Comparison of ENCODE assay signal across 9 mouse cellular contexts in genomic region chr1:51697265-51698192, GRCm38 (mm10).
DNase-seq lines count a peak whose midpoint lies in the region; ATAC-seq and TF ChIP-seq lines count a peak whose summit lies in the region.
"Had no signal": no experiment of that assay in that cellular context is flagged by ENCODE, and none has a peak within 500 bp of the region (broad histone marks: within the 10 kb centered on the region; RNA-seq: fewer than 3 reads in every experiment).

No protein-coding gene starts in this region.

- H3K4me3 ChIP-seq in forebrain, postnatal 0 days (ENCODE audit: low read depth, low read length) = no peak overlapping the region
- no peak overlapping the region for H3K4me3 ChIP-seq in hindbrain, embryonic 12.5 days
- H3K4me3 ChIP-seq in limb, embryonic 14.5 days (replicated peaks; ENCODE audit: low read length) = no peak overlapping the region

- peak overlapping the region; percentile 32; the same call in 1 of the 2 replicates for H3K4me2 ChIP-seq in forebrain, postnatal 0 days (ENCODE audit: low read depth)
- H3K4me2 ChIP-seq in hindbrain, embryonic 12.5 days (replicated peaks) = peak overlapping the region; percentile 36
- peak overlapping the region; percentile 28; the same call in 1 of the 2 replicates for H3K4me2 ChIP-seq in limb, embryonic 14.5 days (replicated peaks; ENCODE audit: low read depth, low read length, severe bottlenecking)

- H3K4me1 ChIP-seq in forebrain, postnatal 0 days (ENCODE audit: insufficient read depth) = 0 out of 2 replicates have a peak, but pooled peaks cover 6% of the 10 kb centered on the region
- peaks cover 4% of the 10 kb centered on the region for H3K4me1 ChIP-seq in hindbrain, embryonic 12.5 days
- H3K4me1 ChIP-seq in limb, embryonic 14.5 days (ENCODE audit: control insufficient read depth, insufficient read depth, low read length) = no peaks in the 10 kb centered on the region

- no peak for TF ChIP-seq CTCF in forebrain, postnatal 0 days (IDR thresholded peaks at IDR 0.05; ENCODE audit: low read depth)

- 8% methylated on average over 19 of the region's 19 CpGs for WGBS in forebrain, postnatal 0 days
- 6% methylated on average over 19 of the region's 19 CpGs for WGBS in hindbrain, embryonic 12.5 days
- WGBS in limb, embryonic 14.5 days = 11% methylated on average over 19 of the region's 19 CpGs

- peak; percentile 25 to 38 for DNase-seq in right cerebral cortex, postnatal 10 days (ENCODE audit: low spot score in 2 of 2)
- DNase-seq in right cerebral cortex, postnatal 14 days = no peak
- peak; percentile 69 for DNase-seq in forebrain, postnatal 0 days
- peak; percentile 35 for DNase-seq in limb, embryonic 14.5 days (ENCODE audit: low spot score)
- DNase-seq in neural tube, embryonic 10.5 days (ENCODE audit: extremely low spot score, low spot score) = peak; percentile 57
- DNase-seq in thymus, postnatal 4 days = no peak

- ATAC-seq in forebrain, postnatal 0 days = peak; percentile 77
- peak; percentile 72 for ATAC-seq in hindbrain, embryonic 12.5 days (ENCODE audit: low FRiP score)
- peak; percentile 50 for ATAC-seq in limb, embryonic 14.5 days (ENCODE audit: low FRiP score, low read depth)
- no peak for ATAC-seq in inflammation-experienced regulatory T-cells, adult 6 months

- peak overlapping the region; percentile 60 for H3K27ac ChIP-seq in forebrain, postnatal 0 days (ENCODE audit: low read depth, low read length)
- H3K27ac ChIP-seq in hindbrain, embryonic 12.5 days = peak overlapping the region; percentile 48
- H3K27ac ChIP-seq in limb, embryonic 14.5 days (replicated peaks; ENCODE audit: low read depth, low read length) = 0 out of 2 replicates have a peak overlapping the region, but pooled peaks have one; percentile 34

- no peak for TF ChIP-seq POLR2A in limb, embryonic 14.5 days (IDR thresholded peaks at IDR 0.05; ENCODE audit: borderline replicate concordance, extremely low read depth, insufficient read depth, insufficient read length)

- H3K27me3 ChIP-seq in forebrain, postnatal 0 days (ENCODE audit: insufficient read depth, low read length) = no peaks in the 10 kb centered on the region
- H3K27me3 ChIP-seq in hindbrain, embryonic 12.5 days = no peaks in the 10 kb centered on the region
- H3K27me3 ChIP-seq in limb, embryonic 14.5 days (ENCODE audit: control insufficient read depth, insufficient read depth, low read length) = no peaks in the 10 kb centered on the region

- H3K9ac ChIP-seq in forebrain, postnatal 0 days = peak overlapping the region; percentile 43
- H3K9ac ChIP-seq in hindbrain, embryonic 12.5 days = no peak overlapping the region
- H3K9ac ChIP-seq in limb, embryonic 14.5 days (ENCODE audit: low read depth, low read length, severe bottlenecking) = no peak overlapping the region

- H3K9me3 ChIP-seq in forebrain, postnatal 0 days (ENCODE audit: low read length) = no peaks in the 10 kb centered on the region
- H3K9me3 ChIP-seq in hindbrain, embryonic 12.5 days (replicated peaks) = no peaks in the 10 kb centered on the region
- H3K9me3 ChIP-seq in limb, embryonic 14.5 days (ENCODE audit: control insufficient read depth, low read length) = no peaks in the 10 kb centered on the region
- H3K9me3 ChIP-seq: G1E had no signal

- H3K36me3 ChIP-seq in forebrain, postnatal 0 days (ENCODE audit: insufficient read depth) = no peaks in the 10 kb centered on the region
- H3K36me3 ChIP-seq in hindbrain, embryonic 12.5 days = no peaks in the 10 kb centered on the region
- no peaks in the 10 kb centered on the region for H3K36me3 ChIP-seq in limb, embryonic 14.5 days (ENCODE audit: control insufficient read depth, insufficient read depth, low read length)
- H3K36me3 ChIP-seq: G1E had no signal

Comparison
In these comparisons a context has a peak if more than half of its experiments do, and no peak if none do; other contexts are left out.
1. DNase-seq: peak in right cerebral cortex, postnatal 10 days (2 of 2), forebrain, postnatal 0 days (single experiment), limb, embryonic 14.5 days (single experiment) and neural tube, embryonic 10.5 days (single experiment); none in right cerebral cortex, postnatal 14 days (single experiment) and thymus, postnatal 4 days (single experiment).
2. Peak in every context shown above with its lines, with median percentiles within 50 percentile points of each other: H3K27ac ChIP-seq and H3K4me2 ChIP-seq.